Mouse (Mus musculus): ENCODE results near the gene Hipk3. TPM values are rescaled to one million over a fixed set of nuclear protein-coding genes. Genes with fewer than 3 reads are reported as not detected.

Hipk3 gene
- total and polyA plus RNA-seq, 2 experiments from 2014 or later, result 29.7 to 213 TPM

GRCm38 (mm10) chr2:104489851-104490250 is 4.4 kb downstream of the Hipk3 start:
- peak overlapping the region; percentile 48; the same call in 1 of the 2 replicates for H3K27ac ChIP-seq (ENCODE audit: low read depth)
- TF ChIP-seq EP300 (IDR thresholded peaks at IDR 0.05; ENCODE audit: low read depth) (no peak), CTCF (IDR thresholded peaks at IDR 0.05; ENCODE audit: low read depth) (no peak)
- H3K9ac ChIP-seq (replicated peaks; ENCODE audit: low read depth, low read length), result no peak overlapping the region
- no peak for ATAC-seq (ENCODE audit: insufficient read depth, low read depth)
- H3K27me3 ChIP-seq (ENCODE audit: control insufficient read depth, insufficient read depth, low read length), result no peaks in the 10 kb centered on the region
- no peaks in the 10 kb centered on the region for H3K9me3 ChIP-seq (replicated peaks; ENCODE audit: control insufficient read depth, low read length)
- H3K4me3 ChIP-seq (ENCODE audit: low read depth, low read length), result no peak overlapping the region
- H3K4me2 ChIP-seq (ENCODE audit: low read depth, low read length), result no peak overlapping the region; the same call in 1 of the 2 replicates
- WGBS, result 59% methylated on average over 2 of the region's 2 CpGs
- H3K36me3 ChIP-seq (replicated peaks; ENCODE audit: control insufficient read depth, insufficient read depth, low read length), result no peaks in the 10 kb centered on the region
- DNase-seq (ENCODE audit: low spot score), result no peak
- H3K4me1 ChIP-seq (ENCODE audit: control insufficient read depth, insufficient read depth), result peaks cover 14% of the 10 kb centered on the region

GRCm38 (mm10) chr2:104484438-104484837 is 9.8 kb downstream of the Hipk3 start:
- no peak for TF ChIP-seq EP300 (IDR thresholded peaks at IDR 0.05; ENCODE audit: low read depth)
- no peak for TF ChIP-seq CTCF (IDR thresholded peaks at IDR 0.05; ENCODE audit: low read depth)
- no peak for DNase-seq (ENCODE audit: low spot score)
- Histone ChIP-seq H3K4me3 (ENCODE audit: low read depth, low read length) (no peak overlapping the region), H3K4me2 (ENCODE audit: low read depth, low read length) (no peak overlapping the region), H3K36me3 (replicated peaks; ENCODE audit: control insufficient read depth, insufficient read depth, low read length) (no peaks in the 10 kb centered on the region), H3K4me1 (ENCODE audit: control insufficient read depth, insufficient read depth) (peaks cover 20% of the 10 kb centered on the region; the same call in 1 of the 2 replicates), H3K9me3 (replicated peaks; ENCODE audit: control insufficient read depth, low read length) (no peaks in the 10 kb centered on the region), H3K9ac (replicated peaks; ENCODE audit: low read depth, low read length) (no peak overlapping the region), H3K27ac (ENCODE audit: low read depth) (peak overlapping the region; percentile 14; the same call in 1 of the 2 replicates), H3K27me3 (ENCODE audit: control insufficient read depth, insufficient read depth, low read length) (no peaks in the 10 kb centered on the region)
- WGBS, result 26% methylated on average over 5 of the region's 5 CpGs
- ATAC-seq (ENCODE audit: insufficient read depth, low read depth), result 0 out of 2 replicates have a peak, but pooled peaks have one; percentile 25

DNA sequence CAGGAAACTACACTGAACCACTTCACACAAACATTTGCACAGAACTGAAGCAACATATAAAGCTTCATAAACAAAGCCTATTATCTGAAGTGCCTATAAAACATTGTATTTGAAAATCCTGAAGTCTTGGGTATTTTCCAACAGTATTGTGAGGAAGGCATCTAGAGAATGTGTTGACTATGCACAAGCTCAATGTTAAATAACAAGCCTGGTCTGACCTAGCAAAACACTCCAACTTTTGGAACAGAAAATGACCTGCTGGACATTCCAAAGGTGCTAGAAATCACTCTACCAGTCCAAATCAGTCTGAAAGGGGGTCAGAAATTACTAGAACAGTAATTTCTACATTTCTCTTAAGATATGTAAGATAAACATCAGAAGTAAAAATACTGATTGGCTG is 12.1 kb downstream of the Hipk3 start:
- peaks cover 13% of the 10 kb centered on the region; the same call in 1 of the 2 replicates for H3K4me1 ChIP-seq (ENCODE audit: control insufficient read depth, insufficient read depth)
- H3K4me2 ChIP-seq (ENCODE audit: low read depth, low read length), result no peak overlapping the region
- ATAC-seq (ENCODE audit: insufficient read depth, low read depth) (peak; percentile 48; the same call in 1 of the 2 replicates), DNase-seq (ENCODE audit: low spot score) (no peak)
- H3K4me3 ChIP-seq (ENCODE audit: low read depth, low read length), result no peak overlapping the region
- no peaks in the 10 kb centered on the region for H3K9me3 ChIP-seq (replicated peaks; ENCODE audit: control insufficient read depth, low read length)
- no peak overlapping the region for H3K9ac ChIP-seq (replicated peaks; ENCODE audit: low read depth, low read length)
- no peaks in the 10 kb centered on the region for H3K27me3 ChIP-seq (ENCODE audit: control insufficient read depth, insufficient read depth, low read length)
- H3K27ac ChIP-seq (ENCODE audit: low read depth), result peak overlapping the region; percentile 81
- TF ChIP-seq EP300 (IDR thresholded peaks at IDR 0.05; ENCODE audit: low read depth) (0 out of 2 replicates have a peak, but pooled peaks have one; percentile 25), CTCF (IDR thresholded peaks at IDR 0.05; ENCODE audit: low read depth) (no peak)
- no peaks in the 10 kb centered on the region for H3K36me3 ChIP-seq (replicated peaks; ENCODE audit: control insufficient read depth, insufficient read depth, low read length)

DNA sequence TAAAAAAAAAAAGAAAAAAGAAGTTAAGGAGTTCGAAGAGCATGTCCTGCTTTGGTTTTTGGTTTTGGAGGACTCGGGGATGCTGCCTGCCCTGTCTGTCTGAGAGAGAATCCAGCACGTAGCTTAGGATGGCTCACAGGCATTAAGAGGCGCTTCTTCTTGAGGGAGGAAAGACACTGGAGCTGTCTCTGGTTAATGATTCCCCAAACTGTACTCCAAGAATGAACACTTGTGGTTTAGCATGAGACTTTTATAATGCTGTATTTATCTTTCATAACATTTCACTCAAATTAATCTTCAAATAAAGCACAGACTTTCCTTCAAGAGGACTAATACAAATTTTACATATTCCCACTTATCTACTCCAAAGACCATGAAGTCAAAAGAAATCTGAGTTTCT is 15.2 kb downstream of the Hipk3 start:
- Histone ChIP-seq H3K9me3 (replicated peaks; ENCODE audit: control insufficient read depth, low read length) (no peaks in the 10 kb centered on the region), H3K9ac (replicated peaks; ENCODE audit: low read depth, low read length) (no peak overlapping the region), H3K4me3 (ENCODE audit: low read depth, low read length) (no peak overlapping the region), H3K4me1 (ENCODE audit: control insufficient read depth, insufficient read depth) (peaks cover 22% of the 10 kb centered on the region), H3K27ac (ENCODE audit: low read depth) (peak overlapping the region; percentile 20; the same call in 1 of the 2 replicates), H3K4me2 (ENCODE audit: low read depth, low read length) (no peak overlapping the region), H3K27me3 (ENCODE audit: control insufficient read depth, insufficient read depth, low read length) (no peaks in the 10 kb centered on the region), H3K36me3 (replicated peaks; ENCODE audit: control insufficient read depth, insufficient read depth, low read length) (no peaks in the 10 kb centered on the region)
- 64% methylated on average over 4 of the region's 4 CpGs for WGBS
- TF ChIP-seq EP300 (IDR thresholded peaks at IDR 0.05; ENCODE audit: low read depth), result no peak
- TF ChIP-seq CTCF (IDR thresholded peaks at IDR 0.05; ENCODE audit: low read depth), result no peak
- ATAC-seq (ENCODE audit: insufficient read depth, low read depth) (no peak), DNase-seq (ENCODE audit: low spot score) (no peak)

DNA sequence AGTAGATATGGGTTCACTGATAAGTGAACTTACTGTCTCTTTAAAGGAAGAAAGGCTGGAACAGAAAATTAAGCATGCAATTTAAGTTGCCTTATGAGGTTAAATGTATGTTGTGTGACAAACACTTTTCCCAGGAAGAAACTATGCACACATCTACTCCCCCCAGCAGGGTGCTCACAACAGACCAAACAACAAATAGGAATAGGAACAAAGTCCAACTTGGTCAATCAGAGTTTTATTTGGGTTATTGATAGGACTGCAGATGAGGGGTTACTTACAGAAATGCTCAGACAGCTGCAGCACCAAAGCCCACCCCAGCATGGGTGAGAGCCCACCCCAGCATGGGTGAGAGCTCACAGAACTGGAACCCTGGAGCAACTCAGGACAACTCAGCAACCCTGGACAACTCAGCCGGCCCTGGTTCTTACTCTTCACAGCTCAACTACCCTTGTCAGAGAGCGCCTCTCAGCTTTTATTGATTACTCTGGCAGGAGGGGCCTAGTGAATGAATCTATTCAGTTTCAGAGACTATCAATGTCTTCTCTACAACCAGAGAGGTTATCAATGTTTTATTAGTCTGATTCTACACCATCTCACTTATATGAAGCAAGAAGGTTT is 16.7 kb downstream of the Hipk3 start:
- Histone ChIP-seq H3K27ac (ENCODE audit: low read depth) (no peak overlapping the region; the same call in 1 of the 2 replicates), H3K36me3 (replicated peaks; ENCODE audit: control insufficient read depth, insufficient read depth, low read length) (no peaks in the 10 kb centered on the region), H3K4me3 (ENCODE audit: low read depth, low read length) (no peak overlapping the region), H3K4me2 (ENCODE audit: low read depth, low read length) (no peak overlapping the region), H3K27me3 (ENCODE audit: control insufficient read depth, insufficient read depth, low read length) (no peaks in the 10 kb centered on the region), H3K4me1 (ENCODE audit: control insufficient read depth, insufficient read depth) (peaks cover 14% of the 10 kb centered on the region), H3K9ac (replicated peaks; ENCODE audit: low read depth, low read length) (no peak overlapping the region), H3K9me3 (replicated peaks; ENCODE audit: control insufficient read depth, low read length) (no peaks in the 10 kb centered on the region)
- no peak for DNase-seq (ENCODE audit: low spot score)
- WGBS, result 63% methylated on average over 2 of the region's 2 CpGs
- no peak for ATAC-seq (ENCODE audit: insufficient read depth, low read depth)
- TF ChIP-seq CTCF (IDR thresholded peaks at IDR 0.05; ENCODE audit: low read depth), result no peak
- TF ChIP-seq EP300 (IDR thresholded peaks at IDR 0.05; ENCODE audit: low read depth), result no peak

DNA sequence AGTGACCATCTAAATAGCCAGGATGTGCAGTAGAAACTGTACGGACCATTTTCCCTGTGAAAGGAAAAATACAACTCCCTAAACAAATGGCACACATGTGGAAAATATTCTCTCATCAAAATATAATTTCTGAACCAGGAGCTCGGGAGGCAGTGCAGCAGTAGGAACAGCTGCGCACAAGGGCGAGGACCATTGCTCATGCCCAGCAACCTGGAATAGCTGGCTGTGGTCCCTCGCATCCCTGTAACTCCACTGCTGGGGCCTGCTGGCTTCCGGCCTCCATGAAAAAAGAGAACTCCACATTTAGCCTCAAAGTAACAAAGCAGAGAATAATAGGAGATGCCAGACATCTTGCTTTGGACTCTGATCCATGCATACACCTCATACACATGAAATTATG is 22.2 kb downstream of the Hipk3 start:
- TF ChIP-seq CTCF (IDR thresholded peaks at IDR 0.05; ENCODE audit: low read depth), result no peak
- TF ChIP-seq EP300 (IDR thresholded peaks at IDR 0.05; ENCODE audit: low read depth), result no peak
- no peak overlapping the region for H3K4me3 ChIP-seq (ENCODE audit: low read depth, low read length)
- no peaks in the 10 kb centered on the region for H3K27me3 ChIP-seq (ENCODE audit: control insufficient read depth, insufficient read depth, low read length)
- no peaks in the 10 kb centered on the region for H3K9me3 ChIP-seq (replicated peaks; ENCODE audit: control insufficient read depth, low read length)
- peaks cover 26% of the 10 kb centered on the region for H3K4me1 ChIP-seq (ENCODE audit: control insufficient read depth, insufficient read depth)
- H3K9ac ChIP-seq (replicated peaks; ENCODE audit: low read depth, low read length), result no peak overlapping the region
- no peak for DNase-seq (ENCODE audit: low spot score)
- H3K4me2 ChIP-seq (ENCODE audit: low read depth, low read length), result no peak overlapping the region
- no peak for ATAC-seq (ENCODE audit: insufficient read depth, low read depth)
- peaks cover 11% of the 10 kb centered on the region; the same call in 1 of the 2 replicates for H3K36me3 ChIP-seq (replicated peaks; ENCODE audit: control insufficient read depth, insufficient read depth, low read length)
- H3K27ac ChIP-seq (ENCODE audit: low read depth), result peak overlapping the region; percentile 96
- 58% methylated on average over 6 of the region's 6 CpGs for WGBS

Measured in heart, postnatal 0 days (tissue).